Mouse (Mus musculus): ENCODE results near the gene Ptpro.

DNA sequence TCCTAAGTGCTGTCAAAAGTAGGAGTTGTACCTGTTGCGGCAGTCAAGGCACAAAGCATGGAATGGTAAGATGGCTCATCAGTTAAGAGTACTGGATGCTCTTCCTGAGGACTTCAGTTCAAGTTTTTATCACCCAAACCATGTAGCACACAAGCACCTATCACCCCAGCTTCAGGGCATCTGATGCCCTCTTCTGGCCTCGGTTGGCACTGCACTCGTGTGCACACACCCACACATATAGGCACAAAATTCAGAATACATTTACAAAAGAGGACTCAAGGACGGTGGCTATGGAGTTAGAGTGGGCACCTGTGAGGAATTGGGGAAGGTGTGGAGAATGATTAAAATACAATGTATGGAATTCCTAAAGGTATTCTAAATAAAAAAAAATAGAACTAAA lies 217.4 kb downstream of the Ptpro start:
- TF ChIP-seq CTCF (IDR thresholded peaks at IDR 0.05; ENCODE audit: low read depth, low read length) (no peak), TAL1 (conservative IDR thresholded peaks at IDR 0.05; ENCODE audit: low read depth, low read length) (no peak), POLR2AphosphoS5 (IDR thresholded peaks at IDR 0.05; ENCODE audit: insufficient replicate concordance, low read depth, low read length) (no peak), GATA1 (IDR thresholded peaks at IDR 0.05; ENCODE audit: borderline replicate concordance, low read length) (no peak)
